Mouse (Mus musculus): ENCODE measurements around the gene Mpzl1. TPM values are rescaled to one million over a fixed set of nuclear protein-coding genes. Genes with fewer than 3 reads are reported as not detected.
"Not testable (repeated sequence)": the region's sequence is repeated elsewhere in the genome, so short reads cannot be mapped to it uniquely, and the experiment has no call there.

Gene Mpzl1
- polyA plus RNA-seq (2015; fragmentation: Nextera tagmentation; extraction: Ambion mirVana), result 150 and 155 TPM in 2 replicates

GRCm38 (mm10) chr1:165634151-165634884 lies at the start of gene Mpzl1:
Gene Mpzl1, minus strand, starts transcription at chr1:165634538.
- ATAC-seq, result peak; percentile 100
- WGBS, result under 1% methylated on average over 47 of the region's 73 CpGs
- Histone ChIP-seq H3K9me3 (replicated peaks; ENCODE audit: control insufficient read depth, low read length, poor library complexity, severe bottlenecking) (no peaks in the 10 kb centered on the region), H3K4me1 (ENCODE audit: control insufficient read depth, insufficient read depth, low read length) (peaks cover 24% of the 10 kb centered on the region), H3K9ac (ENCODE audit: low read depth, low read length) (peak within 1 kb of the TSS; percentile 88), H3K4me2 (ENCODE audit: low read length) (peak within 1 kb of the TSS; percentile 78), H3K4me3 (ENCODE audit: low read depth, low read length) (peak within 1 kb of the TSS; percentile 84), H3K27me3 (ENCODE audit: control insufficient read depth, insufficient read depth, low read depth, low read length) (no peaks in the 10 kb centered on the region), H3K27ac (ENCODE audit: low read length) (peak within 1 kb of the TSS; percentile 89), H3K36me3 (ENCODE audit: control insufficient read depth, insufficient read depth, low read length) (no peaks in the 10 kb centered on the region)

- Histone ChIP-seq H3K9me3 (replicated peaks; ENCODE audit: control insufficient read depth, low read length, poor library complexity, severe bottlenecking) (no peaks in the 10 kb centered on the region), H3K27me3 (ENCODE audit: control insufficient read depth, insufficient read depth, low read depth, low read length) (no peaks in the 10 kb centered on the region), H3K4me2 (ENCODE audit: low read length) (no peak overlapping the region), H3K4me1 (ENCODE audit: control insufficient read depth, insufficient read depth, low read length) (no peaks in the 10 kb centered on the region), H3K27ac (ENCODE audit: low read length) (no peak overlapping the region), H3K4me3 (ENCODE audit: low read depth, low read length) (no peak overlapping the region), H3K36me3 (ENCODE audit: control insufficient read depth, insufficient read depth, low read length) (no peaks in the 10 kb centered on the region), H3K9ac (ENCODE audit: low read depth, low read length) (no peak overlapping the region)
- no peak for ATAC-seq
- WGBS, result 81% methylated on average over 18 of the region's 18 CpGs
These were observed 47.9 kb upstream of the Mpzl1 start for GRCm38 (mm10) chr1:165682056-165682853.

GRCm38 (mm10) chr1:165681045-165681794 lies 46.9 kb upstream of the Mpzl1 start:
- Histone ChIP-seq H3K9me3 (replicated peaks; ENCODE audit: control insufficient read depth, low read length, poor library complexity, severe bottlenecking) (no peaks in the 10 kb centered on the region), H3K27me3 (ENCODE audit: control insufficient read depth, insufficient read depth, low read depth, low read length) (no peaks in the 10 kb centered on the region), H3K9ac (ENCODE audit: low read depth, low read length) (no peak overlapping the region), H3K4me2 (ENCODE audit: low read length) (no peak overlapping the region), H3K4me3 (ENCODE audit: low read depth, low read length) (no peak overlapping the region), H3K4me1 (ENCODE audit: control insufficient read depth, insufficient read depth, low read length) (no peaks in the 10 kb centered on the region), H3K27ac (ENCODE audit: low read length) (no peak overlapping the region), H3K36me3 (ENCODE audit: control insufficient read depth, insufficient read depth, low read length) (no peaks in the 10 kb centered on the region)
- no peak for ATAC-seq
- WGBS, result 79% methylated on average over 13 of the region's 13 CpGs

GRCm38 (mm10) chr1:165680086-165680485 lies 45.7 kb upstream of the Mpzl1 start:
- H3K4me2 ChIP-seq (ENCODE audit: low read length); H3K27me3 ChIP-seq (ENCODE audit: control insufficient read depth, insufficient read depth, low read depth, low read length); H3K4me1 ChIP-seq (ENCODE audit: control insufficient read depth, insufficient read depth, low read length); H3K4me3 ChIP-seq (ENCODE audit: low read depth, low read length); H3K9ac ChIP-seq (ENCODE audit: low read depth, low read length); ATAC-seq; H3K27ac ChIP-seq (ENCODE audit: low read length); H3K36me3 ChIP-seq (ENCODE audit: control insufficient read depth, insufficient read depth, low read length); H3K9me3 ChIP-seq (replicated peaks; ENCODE audit: control insufficient read depth, low read length, poor library complexity, severe bottlenecking): not testable (repeated sequence)

- no peaks in the 10 kb centered on the region for H3K36me3 ChIP-seq (ENCODE audit: control insufficient read depth, insufficient read depth, low read length)
- no peak overlapping the region for H3K4me3 ChIP-seq (ENCODE audit: low read depth, low read length)
- H3K27me3 ChIP-seq (ENCODE audit: control insufficient read depth, insufficient read depth, low read depth, low read length), result no peaks in the 10 kb centered on the region
- no peak for ATAC-seq
- 39% methylated on average over 3 of the region's 3 CpGs for whole genome bisulfite sequencing
- H3K4me2 ChIP-seq (ENCODE audit: low read length), result no peak overlapping the region
- H3K9ac ChIP-seq (ENCODE audit: low read depth, low read length), result no peak overlapping the region
- no peaks in the 10 kb centered on the region for H3K4me1 ChIP-seq (ENCODE audit: control insufficient read depth, insufficient read depth, low read length)
- H3K9me3 ChIP-seq (replicated peaks; ENCODE audit: control insufficient read depth, low read length, poor library complexity, severe bottlenecking), result no peaks in the 10 kb centered on the region
- H3K27ac ChIP-seq (ENCODE audit: low read length), result no peak overlapping the region
These were observed 45.3 kb upstream of the Mpzl1 start for GRCm38 (mm10) chr1:165679618-165679997.

- no peaks in the 10 kb centered on the region for H3K27me3 ChIP-seq (ENCODE audit: control insufficient read depth, insufficient read depth, low read depth, low read length)
- no peak overlapping the region for H3K27ac ChIP-seq (ENCODE audit: low read length)
- no peak overlapping the region for H3K9ac ChIP-seq (ENCODE audit: low read depth, low read length)
- H3K4me2 ChIP-seq (ENCODE audit: low read length), result no peak overlapping the region
- no peaks in the 10 kb centered on the region for H3K36me3 ChIP-seq (ENCODE audit: control insufficient read depth, insufficient read depth, low read length)
- 62% methylated on average over 15 of the region's 15 CpGs for WGBS
- no peak overlapping the region for H3K4me3 ChIP-seq (ENCODE audit: low read depth, low read length)
- H3K4me1 ChIP-seq (ENCODE audit: control insufficient read depth, insufficient read depth, low read length), result no peaks in the 10 kb centered on the region
- no peaks in the 10 kb centered on the region for H3K9me3 ChIP-seq (replicated peaks; ENCODE audit: control insufficient read depth, low read length, poor library complexity, severe bottlenecking)
- no peak for ATAC-seq
These were observed 44.7 kb upstream of the Mpzl1 start for GRCm38 (mm10) chr1:165678861-165679617.

- no peak for ATAC-seq
- whole genome bisulfite sequencing, result 62% methylated on average over 4 of the region's 4 CpGs
These were observed 43.2 kb upstream of the Mpzl1 start for GRCm38 (mm10) chr1:165677558-165677957.

GRCm38 (mm10) chr1:165676993-165677392 lies 42.7 kb upstream of the Mpzl1 start:
- 79% methylated on average over 3 of the region's 3 CpGs for WGBS
- Histone ChIP-seq H3K27me3 (ENCODE audit: control insufficient read depth, insufficient read depth, low read depth, low read length) (no peaks in the 10 kb centered on the region), H3K9ac (ENCODE audit: low read depth, low read length) (no peak overlapping the region), H3K9me3 (replicated peaks; ENCODE audit: control insufficient read depth, low read length, poor library complexity, severe bottlenecking) (no peaks in the 10 kb centered on the region), H3K36me3 (ENCODE audit: control insufficient read depth, insufficient read depth, low read length) (no peaks in the 10 kb centered on the region), H3K27ac (ENCODE audit: low read length) (no peak overlapping the region), H3K4me3 (ENCODE audit: low read depth, low read length) (no peak overlapping the region), H3K4me2 (ENCODE audit: low read length) (no peak overlapping the region), H3K4me1 (ENCODE audit: control insufficient read depth, insufficient read depth, low read length) (no peaks in the 10 kb centered on the region)
- ATAC-seq, result no peak

More at GRCm38 (mm10) chr1:165677558-165677957, 43.2 kb upstream of the Mpzl1 start:
- Histone ChIP-seq H3K36me3 (ENCODE audit: control insufficient read depth, insufficient read depth, low read length) (no peaks in the 10 kb centered on the region), H3K4me3 (ENCODE audit: low read depth, low read length) (no peak overlapping the region), H3K4me1 (ENCODE audit: control insufficient read depth, insufficient read depth, low read length) (no peaks in the 10 kb centered on the region), H3K9me3 (replicated peaks; ENCODE audit: control insufficient read depth, low read length, poor library complexity, severe bottlenecking) (no peaks in the 10 kb centered on the region), H3K27me3 (ENCODE audit: control insufficient read depth, insufficient read depth, low read depth, low read length) (no peaks in the 10 kb centered on the region), H3K9ac (ENCODE audit: low read depth, low read length) (no peak overlapping the region), H3K4me2 (ENCODE audit: low read length) (no peak overlapping the region), H3K27ac (ENCODE audit: low read length) (no peak overlapping the region)

Measured in midbrain, embryonic 16.5 days (tissue).